ENCODE assay signal across 11 mouse cellular contexts in genomic region chr13:8839937-8840336, GRCm38 (mm10). TPM values are rescaled to one million over a fixed set of nuclear protein-coding genes. Genes with fewer than 3 reads are reported as not detected.
A peak's percentile ranks its signal among the peaks of the same experiment; 100 is the strongest.
DNase-seq lines count a peak whose midpoint lies in the region; ATAC-seq and TF ChIP-seq lines count a peak whose summit lies in the region.
"Had no signal": no experiment of that assay in that cellular context is flagged by ENCODE, and none has a peak within 500 bp of the region (broad histone marks: within the 10 kb centered on the region; RNA-seq: fewer than 3 reads in every experiment).

No protein-coding gene starts in this region.

- H3K4me2 ChIP-seq in liver, embryonic 11.5 days: no peak overlapping the region
- no peak overlapping the region for H3K4me2 ChIP-seq in stomach, postnatal 0 days (replicated peaks; ENCODE audit: low read depth)
- H3K4me2 ChIP-seq: neural tube, embryonic 12.5 days had no signal

- H3K79me2 ChIP-seq in liver, adult 2 months (ENCODE audit: control insufficient read depth, insufficient read depth, low read length): no peaks in the 10 kb centered on the region; the same call in 1 of the 2 replicates

- ATAC-seq in liver, embryonic 11.5 days (replicated peaks; ENCODE audit: low FRiP score): no peak
- no peak for ATAC-seq in stomach, postnatal 0 days (ENCODE audit: low FRiP score, low TSS enrichment)
- ATAC-seq in erythroid progenitor cell, adult 5-6 weeks (replicated peaks; ENCODE audit: low FRiP score, poor library complexity, severe bottlenecking): no peak
- ATAC-seq: forebrain, embryonic 14.5 days had no signal

- no peak overlapping the region for H3K9ac ChIP-seq in liver, adult 2 months (ENCODE audit: low read depth, low read length)
- no peak overlapping the region; the same call in 1 of the 2 replicates for H3K9ac ChIP-seq in liver, embryonic 11.5 days (ENCODE audit: low read depth, low read length)
- no peak overlapping the region for H3K9ac ChIP-seq in stomach, postnatal 0 days (ENCODE audit: low read length)
- H3K9ac ChIP-seq: neural tube, embryonic 12.5 days had no signal

- H3K4me1 ChIP-seq in liver, adult 2 months (ENCODE audit: control insufficient read depth, insufficient read depth, low read length): no peaks in the 10 kb centered on the region
- no peaks in the 10 kb centered on the region for H3K4me1 ChIP-seq in liver, embryonic 11.5 days (replicated peaks; ENCODE audit: control insufficient read depth, insufficient read depth, low read length)
- H3K4me1 ChIP-seq in stomach, postnatal 0 days (replicated peaks; ENCODE audit: control insufficient read depth, insufficient read depth): no peaks in the 10 kb centered on the region
- H3K4me1 ChIP-seq: neural tube, embryonic 12.5 days had no signal

- H3K4me3 ChIP-seq in liver, adult 2 months (ENCODE audit: insufficient read depth, low read depth, low read length): no peak overlapping the region
- no peak overlapping the region for H3K4me3 ChIP-seq in liver, embryonic 11.5 days (ENCODE audit: low read depth, low read length)
- H3K4me3 ChIP-seq in stomach, postnatal 0 days (ENCODE audit: low read depth, low read length): no peak overlapping the region
- H3K4me3 ChIP-seq: neural tube, embryonic 12.5 days had no signal

- no peak for DNase-seq in liver, adult 2 months (ENCODE audit: extremely low read depth, low read depth, low spot score)
- no peak for DNase-seq in liver
- DNase-seq in heart, postnatal 36 days: peak; percentile 37 to 42
- no peak for DNase-seq in liver, embryonic 11.5 days (ENCODE audit: low spot score)
- no peak for DNase-seq in stomach, postnatal 0 days (ENCODE audit: low spot score)
- no peak for DNase-seq in retina, postnatal 1 day
- DNase-seq in layer of hippocampus, postnatal 14 days (ENCODE audit: low spot score in 2 of 2): no peak
- DNase-seq: cerebellum, postnatal 36 days had no signal

- 0 out of 2 replicates have a peak overlapping the region, but pooled peaks have one; percentile 23 for H3K27ac ChIP-seq in liver, adult 2 months (replicated peaks; ENCODE audit: insufficient read depth, low read depth, low read length)
- peak overlapping the region; percentile 38; the same call in 1 of the 2 replicates for H3K27ac ChIP-seq in liver, embryonic 11.5 days (ENCODE audit: low read depth, low read length)
- H3K27ac ChIP-seq in stomach, postnatal 0 days (replicated peaks): 0 out of 2 replicates have a peak overlapping the region, but pooled peaks have one; percentile 31
- H3K27ac ChIP-seq: neural tube, embryonic 12.5 days had no signal

- TF ChIP-seq EP300 in stomach, postnatal 0 days (optimal IDR thresholded peaks at IDR 0.05): no peak

- H3K27me3 ChIP-seq in liver, adult 2 months (ENCODE audit: control insufficient read depth, insufficient read depth, low read length): no peaks in the 10 kb centered on the region
- H3K27me3 ChIP-seq in liver, embryonic 11.5 days (replicated peaks; ENCODE audit: control insufficient read depth, insufficient read depth, low read length): no peaks in the 10 kb centered on the region
- no peaks in the 10 kb centered on the region for H3K27me3 ChIP-seq in stomach, postnatal 0 days (ENCODE audit: control insufficient read depth, insufficient read depth, low read length)
- H3K27me3 ChIP-seq: neural tube, embryonic 12.5 days had no signal

- peaks cover 59% of the 10 kb centered on the region for H3K36me3 ChIP-seq in liver, adult 2 months (ENCODE audit: control insufficient read depth, insufficient read depth, low read length)
- H3K36me3 ChIP-seq in liver, embryonic 11.5 days (ENCODE audit: control insufficient read depth, insufficient read depth, low read length): peaks cover 19% of the 10 kb centered on the region; the same call in 1 of the 2 replicates
- H3K36me3 ChIP-seq in stomach, postnatal 0 days (ENCODE audit: control insufficient read depth, insufficient read depth, low read length): peaks cover 7% of the 10 kb centered on the region

- H3K9me3 ChIP-seq in liver, embryonic 11.5 days (ENCODE audit: control insufficient read depth, low read length): no peaks in the 10 kb centered on the region
- H3K9me3 ChIP-seq in stomach, postnatal 0 days (ENCODE audit: control insufficient read depth, low read length): no peaks in the 10 kb centered on the region
- H3K9me3 ChIP-seq: neural tube, embryonic 12.5 days had no signal

- WGBS in liver, adult 2 months: 82% methylated on average over 6 of the region's 6 CpGs
- 72% methylated on average over 6 of the region's 6 CpGs for WGBS in liver, embryonic 11.5 days
- 70% methylated on average over 6 of the region's 6 CpGs for WGBS in stomach, postnatal 0 days

- TF ChIP-seq POLR2A in liver, adult 2 months (IDR thresholded peaks at IDR 0.05; ENCODE audit: extremely low read depth, insufficient read depth, low read length): no peak

- no peak for TF ChIP-seq CTCF in liver, adult 2 months (IDR thresholded peaks at IDR 0.05; ENCODE audit: low read depth, low read length)
- no peak for TF ChIP-seq CTCF in stomach, postnatal 0 days (IDR thresholded peaks at IDR 0.05; ENCODE audit: low read depth)

- intact Hi-C loops in heart, postnatal 36 days (cut with DNase I): loop anchor here (2.0 to 5.0 kb wide), 3 partner anchors 31 to 157 kb away; partner anchors contain the start of genes Gtpbp4 and Wdr37

RNA-seq across cellular contexts. Expression of gene Wdr37, which starts 31.8 kb away (rescaled TPM):
- 8.4 and 8.5 TPM in 2 replicates for total RNA-seq in liver, adult 2 months (2014; rRNA removed)
- 3.1 and 5.1 TPM in 2 replicates for polyA plus RNA-seq in liver, adult 2 months (2012; rRNA removed)
- total RNA-seq in heart, postnatal 36 days (2021): 10 to 100 TPM; 32.8 to 35.2 TPM
- polyA plus RNA-seq in liver, embryonic 11.5 days (2014; fragmentation: Nextera tagmentation; extraction: Ambion mirVana): 17.5 and 18.0 TPM in 2 replicates
- 7.4 and 7.6 TPM in 2 replicates for polyA plus RNA-seq in stomach, postnatal 0 days (2015; fragmentation: Nextera tagmentation; extraction: Ambion mirVana)
- total RNA-seq in erythroid progenitor cell, adult 5-6 weeks (2015; ENCODE audit: low replicate concordance): 42.5 and 62.9 TPM in 2 replicates
- total RNA-seq in erythroid progenitor cell, adult 5-6 weeks (2017; ENCODE audit: low replicate concordance): 36.3 and 43.9 TPM in 2 replicates
- total RNA-seq in layer of hippocampus, postnatal 14 days (2021): 10 to 100 TPM; 83.8 to 87.4 TPM

RNA-seq across cellular contexts. Expression of gene Idi1, which starts 45.4 kb away (rescaled TPM):
- total RNA-seq in liver, adult 2 months (2014; rRNA removed): 164 and 228 TPM in 2 replicates
- polyA plus RNA-seq in liver, adult 2 months (2012; rRNA removed): 52.6 and 56.8 TPM in 2 replicates
- 1 to 10 TPM; 4.9 to 5.1 TPM for total RNA-seq in heart, postnatal 36 days (2021)
- polyA plus RNA-seq in liver, embryonic 11.5 days (2014; fragmentation: Nextera tagmentation; extraction: Ambion mirVana): 91.0 and 108 TPM in 2 replicates
- polyA plus RNA-seq in stomach, postnatal 0 days (2015; fragmentation: Nextera tagmentation; extraction: Ambion mirVana): 76.7 and 77.2 TPM in 2 replicates
- total RNA-seq in erythroid progenitor cell, adult 5-6 weeks (2015; ENCODE audit: low replicate concordance): 16.3 and 21.3 TPM in 2 replicates
- total RNA-seq in erythroid progenitor cell, adult 5-6 weeks (2017; ENCODE audit: low replicate concordance): 11.0 and 25.8 TPM in 2 replicates
- total RNA-seq in layer of hippocampus, postnatal 14 days (2021): 10 to 100 TPM; 54.8 to 61.4 TPM

Comparison
In these comparisons a context has a peak if more than half of its experiments do, and no peak if none do; other contexts are left out.
1. DNase-seq: peak in heart, postnatal 36 days (2 of 2); none in liver, adult 2 months (single experiment), liver (single experiment), liver, embryonic 11.5 days (single experiment), stomach, postnatal 0 days (single experiment), retina, postnatal 1 day (single experiment) and layer of hippocampus, postnatal 14 days (0 of 2).
2. Peak in every context shown above with its lines, with median percentiles within 50 percentile points of each other: H3K27ac ChIP-seq.